Mouse (Mus musculus) lung, postnatal 0 days (tissue): ENCODE measurements at regions not wholly inside any gene's neighbourhood (a gene's known extent, or its start where the extent isn't known, plus 50 kb on each side); places are given as distances from the start of the nearest gene placed in this dataset.
A peak's percentile ranks its signal among the peaks of the same experiment; 100 is the strongest.

Experiments used
- ATAC-seq: fragments of 200-750 bp; cut with Nextera tagmentation; 2 replicates; pipeline ENCODE4 v1.8.0; 2017; ENCODE audit warnings: moderate library complexity
- DNase-seq: peaks from one replicate; pipeline ENCODE4 v3.0.0-alpha.2; 2016; ENCODE audit warnings: low spot score
- H3K27ac ChIP-seq: fragments of 300-500 bp; sonication (generic); 2 replicates; pipeline ENCODE4 v1.5.1; 2014; ENCODE audit warnings: antibody characterized with exemption, mild to moderate bottlenecking, low read length, mixed read lengths
- H3K27me3 ChIP-seq: fragments of 300-500 bp; sonication (generic); replicated peaks from 2 replicates; pipeline ENCODE4 v1.6.1; 2014; ENCODE audit warnings: low read length, mixed read lengths; ENCODE audit not compliant: insufficient read depth
- H3K36me3 ChIP-seq: fragments of 300-500 bp; sonication (generic); 2 replicates; pipeline ENCODE4 v1.6.1; 2014; ENCODE audit warnings: low read length, mixed read lengths; ENCODE audit not compliant: insufficient read depth
- H3K4me1 ChIP-seq: fragments of 300-500 bp; sonication (generic); 2 replicates; pipeline ENCODE4 v1.6.1; 2014; ENCODE audit warnings: antibody characterized with exemption, low read depth, low read length, mixed read lengths; ENCODE audit not compliant: insufficient read depth
- H3K4me2 ChIP-seq: fragments of 300-500 bp; sonication (generic); replicated peaks from 2 replicates; pipeline ENCODE4 v1.6.1; 2014; ENCODE audit warnings: low read depth, mild to moderate bottlenecking, low read length, moderate library complexity, mixed read lengths
- H3K4me3 ChIP-seq: fragments of 300-500 bp; sonication (generic); 2 replicates; pipeline ENCODE4 v1.5.1; 2014; ENCODE audit warnings: low read depth, low read length
- H3K9ac ChIP-seq: fragments of 300-500 bp; sonication (generic); replicated peaks from 2 replicates; pipeline ENCODE4 v1.6.1; 2014; ENCODE audit warnings: low read depth, mild to moderate bottlenecking
- H3K9me3 ChIP-seq: fragments of 300-500 bp; sonication (generic); 2 replicates; pipeline ENCODE4 v1.6.1; 2016; ENCODE audit warnings: low read length, mixed read lengths
- CTCF ChIP-seq: IDR thresholded peaks from 2 replicates; pipeline ENCODE4 v1.5.1; 2016; ENCODE audit warnings: antibody characterized with exemption, mild to moderate bottlenecking
- EP300 ChIP-seq: IDR thresholded peaks from 2 replicates; pipeline ENCODE4 v1.6.1; 2016; ENCODE audit warnings: antibody characterized with exemption, mild to moderate bottlenecking, control low read depth
- WGBS: fragments of 180-500 bp; shearing (Covaris S2); extraction: QIAGEN DNeasy Blood & Tissue Kit; methylation state at CpG from one replicate; pipeline ENCODE4 v1.1.7; 2014; 5-methylcytosine and 5-hydroxymethylcytosine counted together

DNA sequence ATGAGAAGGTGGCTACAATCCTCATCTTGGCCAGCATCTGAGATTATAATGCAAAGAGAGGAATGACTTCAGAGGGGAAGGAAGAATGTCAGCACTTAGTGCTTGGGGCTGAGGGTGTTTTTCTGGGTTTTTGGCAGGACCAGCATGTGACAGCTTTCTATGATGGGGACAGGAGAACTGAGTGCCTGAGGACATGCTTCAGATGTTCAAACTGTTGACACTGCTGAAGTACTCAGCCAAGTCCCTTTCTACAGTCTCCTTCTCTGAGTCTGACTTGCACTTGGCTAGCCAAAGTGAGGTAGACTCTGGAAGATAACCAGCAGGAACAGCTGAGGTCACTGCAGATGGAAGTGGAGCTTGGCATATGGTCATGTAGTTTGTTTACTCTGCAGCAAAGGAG, 402.1 kb upstream of the Klhl29 start:
- DNase-seq (peak; percentile 30), ATAC-seq (no peak)
- no peaks in the 10 kb centered on the region for H3K4me1 ChIP-seq
- no peak overlapping the region for H3K4me3 ChIP-seq
- no peak overlapping the region for H3K27ac ChIP-seq
- TF ChIP-seq EP300, result no peak
- TF ChIP-seq CTCF, result no peak
- H3K4me2 ChIP-seq, result no peak overlapping the region
- H3K36me3 ChIP-seq, result no peaks in the 10 kb centered on the region
- no peaks in the 10 kb centered on the region for H3K27me3 ChIP-seq
- H3K9me3 ChIP-seq, result no peaks in the 10 kb centered on the region
- no peak overlapping the region for H3K9ac ChIP-seq

- WGBS, result 51% methylated on average over 5 of the region's 5 CpGs
- Histone ChIP-seq H3K36me3 (no peaks in the 10 kb centered on the region), H3K9ac (no peak overlapping the region), H3K9me3 (no peaks in the 10 kb centered on the region), H3K4me2 (no peak overlapping the region), H3K4me1 (no peaks in the 10 kb centered on the region), H3K4me3 (no peak overlapping the region), H3K27me3 (no peaks in the 10 kb centered on the region), H3K27ac (no peak overlapping the region)
- TF ChIP-seq EP300 (no peak), CTCF (no peak)
- ATAC-seq, result no peak
- DNase-seq, result no peak
Observed at GRCm38 (mm10) chr12:5771399-5771978, 396.0 kb upstream of the Klhl29 start.

GRCm38 (mm10) chr12:5770531-5770930, 395.0 kb upstream of the Klhl29 start:
- DNase-seq, result no peak
- 56% methylated on average over 2 of the region's 2 CpGs for WGBS
- no peak for TF ChIP-seq CTCF
- TF ChIP-seq EP300, result no peak
- Histone ChIP-seq H3K27ac (no peak overlapping the region), H3K4me2 (no peak overlapping the region), H3K9ac (no peak overlapping the region), H3K36me3 (no peaks in the 10 kb centered on the region), H3K9me3 (no peaks in the 10 kb centered on the region), H3K4me3 (no peak overlapping the region), H3K27me3 (no peaks in the 10 kb centered on the region), H3K4me1 (no peaks in the 10 kb centered on the region)
- no peak for ATAC-seq

DNA sequence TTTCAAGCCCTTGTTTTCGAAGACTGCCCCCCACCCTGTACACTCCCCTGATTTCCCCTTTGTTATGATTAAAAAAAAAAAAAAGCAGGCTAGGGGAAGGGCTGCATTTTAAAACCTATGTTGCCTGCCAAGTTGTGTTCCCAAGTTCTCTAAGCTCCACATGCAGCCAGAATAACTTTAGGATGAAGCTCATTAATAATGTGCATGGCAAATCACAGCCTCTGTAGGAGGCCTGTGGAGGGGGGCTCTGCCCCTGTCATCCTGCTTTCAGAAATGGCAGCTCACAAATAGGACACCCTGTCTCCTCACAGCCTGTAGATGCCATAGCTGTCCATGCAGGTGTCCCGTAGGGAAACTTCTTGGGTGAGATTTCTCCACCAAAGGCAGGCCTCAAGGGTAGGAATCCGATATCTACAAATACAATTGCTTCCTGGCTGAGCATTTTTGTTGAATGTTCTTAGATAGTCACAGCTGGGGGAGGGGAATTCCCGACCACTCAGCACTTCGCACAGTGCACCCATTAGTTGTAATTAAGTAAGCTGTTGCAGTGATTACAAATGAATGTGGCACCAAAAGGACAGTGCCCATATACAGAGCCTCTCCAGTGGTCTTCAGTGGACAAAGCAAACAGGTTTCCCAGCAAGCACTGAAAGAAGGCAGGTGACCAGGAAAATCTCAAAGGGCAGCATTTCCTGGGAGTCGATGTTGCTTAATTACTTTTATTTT, 389.1 kb upstream of the Klhl29 start:
- H3K27ac ChIP-seq, result no peak overlapping the region
- WGBS, result 36% methylated on average over 6 of the region's 6 CpGs
- H3K4me1 ChIP-seq, result no peaks in the 10 kb centered on the region
- no peak overlapping the region for H3K4me2 ChIP-seq
- H3K36me3 ChIP-seq, result no peaks in the 10 kb centered on the region
- TF ChIP-seq EP300 (no peak), CTCF (no peak)
- DNase-seq (no peak), ATAC-seq (no peak)
- no peak overlapping the region for H3K9ac ChIP-seq
- H3K9me3 ChIP-seq, result no peaks in the 10 kb centered on the region
- no peak overlapping the region for H3K4me3 ChIP-seq
- H3K27me3 ChIP-seq, result no peaks in the 10 kb centered on the region

DNA sequence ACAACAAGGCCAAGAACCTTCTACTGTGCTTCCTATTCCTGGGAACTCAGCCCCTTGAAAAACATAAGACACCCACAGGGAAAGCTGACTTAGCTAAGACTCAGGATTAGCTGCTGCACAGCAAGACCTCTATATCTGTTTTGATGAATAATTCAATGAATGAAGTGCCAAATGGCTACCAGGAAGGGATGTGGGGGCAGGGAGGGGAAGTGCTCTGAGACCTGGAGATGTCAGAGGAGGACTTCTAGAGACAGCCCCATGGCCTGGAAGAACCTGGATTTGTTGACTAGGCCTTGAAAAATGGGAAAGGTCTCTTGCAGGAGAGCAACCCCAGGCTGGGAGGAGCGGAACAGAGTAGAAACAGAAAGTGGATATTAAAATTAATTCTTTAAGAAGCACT, 388.5 kb upstream of the Klhl29 start:
- Histone ChIP-seq H3K27ac (no peak overlapping the region), H3K4me2 (no peak overlapping the region), H3K4me3 (no peak overlapping the region), H3K9ac (no peak overlapping the region), H3K36me3 (no peaks in the 10 kb centered on the region), H3K27me3 (no peaks in the 10 kb centered on the region), H3K9me3 (no peaks in the 10 kb centered on the region), H3K4me1 (no peaks in the 10 kb centered on the region)
- WGBS, result 64% methylated on average over 1 of the region's 1 CpGs
- TF ChIP-seq EP300 (no peak), CTCF (no peak)
- DNase-seq, result no peak
- no peak for ATAC-seq

- no peaks in the 10 kb centered on the region for H3K9me3 ChIP-seq
- no peak overlapping the region for H3K27ac ChIP-seq
- TF ChIP-seq CTCF, result no peak
- no peak for TF ChIP-seq EP300
- H3K27me3 ChIP-seq, result no peaks in the 10 kb centered on the region
- H3K4me2 ChIP-seq, result no peak overlapping the region
- no peak overlapping the region for H3K4me3 ChIP-seq
- H3K4me1 ChIP-seq, result no peaks in the 10 kb centered on the region
- DNase-seq (no peak), ATAC-seq (no peak)
- WGBS, result 47% methylated on average over 6 of the region's 6 CpGs
- no peak overlapping the region for H3K9ac ChIP-seq
- H3K36me3 ChIP-seq, result no peaks in the 10 kb centered on the region
Observed at GRCm38 (mm10) chr12:5762306-5762927, 386.9 kb upstream of the Klhl29 start.
